Mouse (Mus musculus) adrenal gland, postnatal 36 days (tissue): ENCODE results near the gene Dtx3. TPM values are rescaled to one million over a fixed set of nuclear protein-coding genes. Genes with fewer than 3 reads are reported as not detected.

ENCODE experiments used
- DNase-seq, 2 experiments: peaks; one replicate each; pipeline ENCODE4 v3.0.0; 2021; ENCODE audit warnings: mixed read lengths in 1 of 2
- total RNA-seq, 2 experiments: library from RNA; stranded (reverse); gene quantifications; 2 replicates each; pipeline ENCODE4 v1.2.3; 2021

The Dtx3 gene
- total RNA-seq, 2 experiments from 2014 or later, result 52.4 to 71.7 TPM

- DNase-seq, result no peak
Observed at GRCm38 (mm10) chr10:127187371-127188078, 8.0 kb downstream of the Dtx3 start.

- no peak for DNase-seq
Observed at GRCm38 (mm10) chr10:127186451-127186850, 9.1 kb downstream of the Dtx3 start.

- no peak for DNase-seq
Observed at GRCm38 (mm10) chr10:127185506-127185905, 10.0 kb downstream of the Dtx3 start.

- DNase-seq, result no peak
Observed at GRCm38 (mm10) chr10:127185101-127185500, 10.4 kb downstream of the Dtx3 start.

- no peak for DNase-seq
Observed at GRCm38 (mm10) chr10:127183759-127184158, 11.8 kb downstream of the Dtx3 start.

- DNase-seq, result no peak
Observed at GRCm38 (mm10) chr10:127182624-127183023, 12.9 kb downstream of the Dtx3 start.

GRCm38 (mm10) chr10:127181566-127181965 is 14.0 kb downstream of the Dtx3 start:
- DNase-seq, result no peak

- DNase-seq, result no peak
Observed at GRCm38 (mm10) chr10:127180695-127181047, 14.9 kb downstream of the Dtx3 start.

- no peak for DNase-seq
Observed at GRCm38 (mm10) chr10:127179871-127180694, 15.4 kb downstream of the Dtx3 start, which contains the start of gene Slc26a10. TSS of gene Slc26a10 (minus strand) at chr10:127180645.

GRCm38 (mm10) chr10:127178286-127179027 is 17.1 kb downstream of the Dtx3 start:
- DNase-seq, result no peak

GRCm38 (mm10) chr10:127177719-127178118 is 17.8 kb downstream of the Dtx3 start:
- DNase-seq, result peak; percentile 77 to 82

- DNase-seq, result no peak
Observed at GRCm38 (mm10) chr10:127177235-127177634, 18.3 kb downstream of the Dtx3 start.

- no peak for DNase-seq
Observed at GRCm38 (mm10) chr10:127176756-127177155, 18.8 kb downstream of the Dtx3 start.

GRCm38 (mm10) chr10:127176228-127176627 is 19.3 kb downstream of the Dtx3 start:
- no peak for DNase-seq

- no peak for DNase-seq
Observed at GRCm38 (mm10) chr10:127174170-127174569, 21.4 kb downstream of the Dtx3 start.

- DNase-seq, result no peak
Observed at GRCm38 (mm10) chr10:127173148-127174065, 22.1 kb downstream of the Dtx3 start.

GRCm38 (mm10) chr10:127171631-127172200 is 23.8 kb downstream of the Dtx3 start:
- DNase-seq, result no peak

- peak; percentile 85 to 88 for DNase-seq
Observed at GRCm38 (mm10) chr10:127170837-127171272, 24.7 kb downstream of the Dtx3 start.

- DNase-seq, result peak; percentile 47 to 51
Observed at GRCm38 (mm10) chr10:127170002-127170401, 25.5 kb downstream of the Dtx3 start.

GRCm38 (mm10) chr10:127167614-127168192 is 27.8 kb downstream of the Dtx3 start:
- no peak for DNase-seq
